ENCODE assay signal across 9 mouse cellular contexts in the genomic region with DNA sequence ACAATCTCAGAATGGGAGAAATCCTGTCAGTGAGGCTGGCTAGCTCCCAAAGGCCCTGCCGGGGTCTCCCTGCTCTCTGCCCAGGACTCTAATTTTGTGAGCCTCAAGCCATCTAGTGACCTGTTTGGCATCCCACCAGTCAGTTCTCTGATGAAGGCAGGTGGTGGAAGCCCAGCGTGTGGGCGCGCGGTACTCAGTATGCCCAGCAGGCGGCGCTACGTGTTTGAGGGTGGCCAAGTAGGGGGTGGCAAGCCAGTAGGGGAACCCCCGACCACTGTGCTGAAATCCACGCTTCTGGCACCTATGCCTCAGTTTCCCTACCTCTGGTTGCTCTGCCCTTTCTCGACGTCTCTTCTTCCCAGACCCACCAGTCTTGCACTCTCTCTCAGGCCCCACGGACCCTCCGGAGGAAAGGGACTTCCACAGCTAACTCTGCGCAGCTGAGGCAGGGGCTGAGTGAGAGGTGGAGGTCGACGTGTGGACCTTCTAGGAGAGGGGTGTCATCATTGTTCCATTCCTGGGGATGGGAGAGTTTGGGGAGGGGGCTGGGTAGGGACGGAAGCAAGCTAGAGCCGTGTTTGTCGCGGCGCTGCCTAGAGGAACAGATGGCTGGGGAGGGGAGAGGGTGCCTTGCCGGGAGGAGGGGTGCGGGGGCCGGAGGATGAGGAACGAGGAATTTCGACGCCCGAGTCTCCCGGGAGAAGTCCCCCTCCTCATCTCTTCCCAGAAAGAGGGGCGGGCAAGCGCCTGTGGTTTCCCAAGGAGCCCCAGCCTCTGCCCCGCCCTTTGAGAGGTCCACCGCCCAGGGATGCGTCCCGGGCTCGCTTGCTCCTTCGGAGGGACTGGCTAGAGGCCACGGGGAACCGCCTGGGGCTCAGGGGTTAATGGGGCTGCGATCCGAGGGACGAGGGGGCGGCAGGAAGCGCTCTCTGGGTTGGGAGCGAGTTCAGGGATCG. TPM values are rescaled to one million over a fixed set of nuclear protein-coding genes. Genes with fewer than 3 reads are reported as not detected.
DNase-seq lines count a peak whose midpoint lies in the region; ATAC-seq and TF ChIP-seq lines count a peak whose summit lies in the region.
"Had no signal": no experiment of that assay in that cellular context is flagged by ENCODE, and none has a peak within 500 bp of the region (broad histone marks: within the 10 kb centered on the region; RNA-seq: fewer than 3 reads in every experiment).

No protein-coding gene starts in this region.

- H3K36me3 ChIP-seq in forebrain, embryonic 12.5 days (replicated peaks), result 0 out of 2 replicates have a peak, but pooled peaks cover 9% of the 10 kb centered on the region
- H3K36me3 ChIP-seq in hindbrain, embryonic 12.5 days, result no peaks in the 10 kb centered on the region
- no peaks in the 10 kb centered on the region for H3K36me3 ChIP-seq in small intestine, adult 2 months (ENCODE audit: control insufficient read depth, insufficient read depth, low read length)

- TF ChIP-seq CTCF in Patski (IDR thresholded peaks at IDR 0.05), result peak; percentile 81
- TF ChIP-seq CTCF in left cerebral cortex, adult 2 months (IDR thresholded peaks at IDR 0.05), result peak; percentile 78
- peak; percentile 60; the same call in 1 of the 2 replicates for TF ChIP-seq CTCF in small intestine, adult 2 months (IDR thresholded peaks at IDR 0.05; ENCODE audit: extremely low read depth, insufficient read length, insufficient replicate concordance, low read depth, low read length)

- intact Hi-C loops in left cerebral cortex, adult 2 months (cut with DNase I), result loop anchor here (1.0 to 5.0 kb wide), 2 partner anchors 23 to 34 kb away; no protein-coding TSS in a partner anchor

- peaks cover 13% of the 10 kb centered on the region for H3K4me1 ChIP-seq in forebrain, embryonic 12.5 days
- peaks cover 13% of the 10 kb centered on the region for H3K4me1 ChIP-seq in hindbrain, embryonic 12.5 days
- H3K4me1 ChIP-seq in small intestine, adult 2 months (ENCODE audit: control insufficient read depth, insufficient read depth, insufficient read length, low read length), result 0 out of 2 replicates have a peak, but pooled peaks cover 3% of the 10 kb centered on the region

- POLR2A ChIA-PET in Patski (lab: Charles Lee), result interaction anchor here (0.8 kb wide), 1 partner anchor 33 kb away, joined by 3 read pairs; no protein-coding TSS in a partner anchor

- WGBS in forebrain, embryonic 12.5 days, result under 1% methylated on average over 47 of the region's 47 CpGs
- WGBS in hindbrain, embryonic 12.5 days, result under 1% methylated on average over 47 of the region's 47 CpGs
- 4% methylated on average over 47 of the region's 47 CpGs for WGBS in small intestine, adult 2 months

- H3K9ac ChIP-seq in forebrain, embryonic 12.5 days, result peak overlapping the region; percentile 53
- peak overlapping the region; percentile 53 for H3K9ac ChIP-seq in hindbrain, embryonic 12.5 days

- peak overlapping the region; percentile 60 for H3K27ac ChIP-seq in forebrain, embryonic 12.5 days
- no peak overlapping the region for H3K27ac ChIP-seq in hindbrain, embryonic 12.5 days
- peak overlapping the region; percentile 57 for H3K27ac ChIP-seq in left cerebral cortex, adult 2 months
- no peak overlapping the region for H3K27ac ChIP-seq in small intestine, adult 2 months (ENCODE audit: insufficient read depth, low read depth, low read length)

- DNase-seq in CD4-positive, CD25-positive, alpha-beta regulatory T cell, adult 2 months (ENCODE audit: low read depth, low spot score), result peak; percentile 64
- DNase-seq in Patski (ENCODE audit: low read depth, low spot score), result no peak
- peak; percentile 62 to 76 for DNase-seq in left cerebral cortex, adult 2 months (ENCODE audit: extremely low spot score in 1 of 2, low spot score in 2 of 2)

- peak overlapping the region; percentile 69 for H3K4me2 ChIP-seq in forebrain, embryonic 12.5 days
- peak overlapping the region; percentile 71 for H3K4me2 ChIP-seq in hindbrain, embryonic 12.5 days (replicated peaks)

- no peak for TF ChIP-seq POLR2A in small intestine, adult 2 months (IDR thresholded peaks at IDR 0.05; ENCODE audit: low read depth, low read length)

- peaks cover 5% of the 10 kb centered on the region for H3K27me3 ChIP-seq in Patski
- peaks cover 63% of the 10 kb centered on the region for H3K27me3 ChIP-seq in forebrain, embryonic 12.5 days
- H3K27me3 ChIP-seq in hindbrain, embryonic 12.5 days, result peaks cover 55% of the 10 kb centered on the region
- peaks cover 33% of the 10 kb centered on the region for H3K27me3 ChIP-seq in small intestine, adult 2 months (ENCODE audit: control insufficient read depth, insufficient read depth, low read length)

- CTCF ChIA-PET in Patski (lab: Charles Lee), result interaction anchor here (0.6 to 7.2 kb wide), 4 partner anchors 12 to 143 kb away, joined by 3 to 44 read pairs (median 34); no protein-coding TSS in a partner anchor

- ATAC-seq in CD4-positive, CD25-positive, alpha-beta regulatory T cell, adult 4 months, result no peak
- no peak for ATAC-seq in Patski
- peak; percentile 71 for ATAC-seq in forebrain, embryonic 12.5 days (ENCODE audit: low FRiP score)
- peak; percentile 66 for ATAC-seq in hindbrain, embryonic 12.5 days (ENCODE audit: low FRiP score)
- 0 out of 2 replicates have a peak, but pooled peaks have one; percentile 22 for ATAC-seq in megakaryocyte, adult 5-6 weeks (ENCODE audit: poor library complexity, severe bottlenecking)

- in situ Hi-C loops in Patski (cut with MboI; ENCODE audit: low pct_unique_long_range_greater_than_20kb), result no loop called here

- no peaks in the 10 kb centered on the region for H3K9me3 ChIP-seq in forebrain, embryonic 12.5 days
- H3K9me3 ChIP-seq in hindbrain, embryonic 12.5 days (replicated peaks), result no peaks in the 10 kb centered on the region

- peak overlapping the region; percentile 39 for H3K4me3 ChIP-seq in forebrain, embryonic 12.5 days (replicated peaks)
- H3K4me3 ChIP-seq in hindbrain, embryonic 12.5 days, result peak overlapping the region; percentile 34
- peak overlapping the region; percentile 33 for H3K4me3 ChIP-seq in left cerebral cortex, adult 2 months
- peak overlapping the region; percentile 7; the same call in 1 of the 2 replicates for H3K4me3 ChIP-seq in small intestine, adult 2 months (ENCODE audit: low read depth, low read length)

RNA-seq across cellular contexts. Expression of gene Rtn4rl2, which starts 20.6 kb away (rescaled TPM):
- polyA plus RNA-seq in CD4-positive, CD25-positive, alpha-beta regulatory T cell, adult 4 months (2017; shearing (Covaris generic)), result not detected
- 0.82 TPM for polyA plus RNA-seq in Patski (2021)
- 5.2 and 7.9 TPM in 2 replicates for polyA plus RNA-seq in forebrain, embryonic 12.5 days (2016; fragmentation: Nextera tagmentation; extraction: Ambion mirVana)
- 5.2 and 6.4 TPM in 2 replicates for polyA plus RNA-seq in hindbrain, embryonic 12.5 days (2016; fragmentation: Nextera tagmentation; extraction: Ambion mirVana)
- 100 to 1,000 TPM in 1 of 2 experiments, 10 to 100 TPM in 1; 99.5 to 113 TPM for total RNA-seq in left cerebral cortex, adult 2 months (2021)
- total RNA-seq in megakaryocyte, adult 5-6 weeks (2015), result not detected in 2 replicates
- total RNA-seq in megakaryocyte, adult 5-6 weeks (2017), result not detected in 2 replicates
- polyA plus RNA-seq in small intestine, adult 2 months (2012; rRNA removed), result 4.8 and 11.8 TPM in 2 replicates

RNA-seq across cellular contexts. Expression of gene Slc43a1, which starts 27.2 kb away (rescaled TPM):
- 1 to 10 TPM; 3.8 to 4.7 TPM for polyA plus RNA-seq in CD4-positive, CD25-positive, alpha-beta regulatory T cell, adult 4 months (2017; shearing (Covaris generic))
- polyA plus RNA-seq in Patski (2021), result 0.22 TPM
- 11.4 and 14.4 TPM in 2 replicates for polyA plus RNA-seq in forebrain, embryonic 12.5 days (2016; fragmentation: Nextera tagmentation; extraction: Ambion mirVana)
- 9.1 and 12.0 TPM in 2 replicates for polyA plus RNA-seq in hindbrain, embryonic 12.5 days (2016; fragmentation: Nextera tagmentation; extraction: Ambion mirVana)
- under 1 TPM; 0.27 to 0.30 TPM for total RNA-seq in left cerebral cortex, adult 2 months (2021)
- 3.7 and 5.2 TPM in 2 replicates for total RNA-seq in megakaryocyte, adult 5-6 weeks (2015)
- 1.6 and 3.1 TPM in 2 replicates for total RNA-seq in megakaryocyte, adult 5-6 weeks (2017)
- polyA plus RNA-seq in small intestine, adult 2 months (2012; rRNA removed), result 1.8 and 4.4 TPM in 2 replicates

RNA-seq across cellular contexts. Expression of gene Timm10, which starts 39.1 kb away (rescaled TPM):
- 10 to 100 TPM; 34.7 to 40.8 TPM for polyA plus RNA-seq in CD4-positive, CD25-positive, alpha-beta regulatory T cell, adult 4 months (2017; shearing (Covaris generic))
- polyA plus RNA-seq in Patski (2021), result 56.5 TPM
- 36.7 and 42.3 TPM in 2 replicates for polyA plus RNA-seq in forebrain, embryonic 12.5 days (2016; fragmentation: Nextera tagmentation; extraction: Ambion mirVana)
- polyA plus RNA-seq in hindbrain, embryonic 12.5 days (2016; fragmentation: Nextera tagmentation; extraction: Ambion mirVana), result 35.0 and 35.8 TPM in 2 replicates
- 10 to 100 TPM; 49.1 to 51.3 TPM for total RNA-seq in left cerebral cortex, adult 2 months (2021)
- 17.7 and 18.6 TPM in 2 replicates for total RNA-seq in megakaryocyte, adult 5-6 weeks (2015)
- total RNA-seq in megakaryocyte, adult 5-6 weeks (2017), result 14.2 and 19.8 TPM in 2 replicates
- polyA plus RNA-seq in small intestine, adult 2 months (2012; rRNA removed), result 28.6 and 32.0 TPM in 2 replicates

RNA-seq across cellular contexts. Expression of gene Smtnl1, which starts 43.4 kb away (rescaled TPM):
- polyA plus RNA-seq in CD4-positive, CD25-positive, alpha-beta regulatory T cell, adult 4 months (2017; shearing (Covaris generic)), result not detected
- polyA plus RNA-seq in Patski (2021), result not detected
- polyA plus RNA-seq in forebrain, embryonic 12.5 days (2016; fragmentation: Nextera tagmentation; extraction: Ambion mirVana), result not detected in 2 replicates
- polyA plus RNA-seq in hindbrain, embryonic 12.5 days (2016; fragmentation: Nextera tagmentation; extraction: Ambion mirVana), result 0.13 TPM in 1 of 2 replicates, not detected in the other
- not detected for total RNA-seq in left cerebral cortex, adult 2 months (2021)
- not detected in 2 replicates for total RNA-seq in megakaryocyte, adult 5-6 weeks (2015)
- not detected in 2 replicates for total RNA-seq in megakaryocyte, adult 5-6 weeks (2017)
- 0.06 TPM in 1 of 2 replicates, not detected in the other for polyA plus RNA-seq in small intestine, adult 2 months (2012; rRNA removed)
- polyA plus RNA-seq: gonadal fat pad, adult 2 months had no signal

Comparison
In these comparisons a context has a peak if more than half of its experiments do, and no peak if none do; other contexts are left out.
1. ATAC-seq: peak in forebrain, embryonic 12.5 days (single experiment), hindbrain, embryonic 12.5 days (single experiment) and megakaryocyte, adult 5-6 weeks (single experiment); none in CD4-positive, CD25-positive, alpha-beta regulatory T cell, adult 4 months (single experiment) and Patski (single experiment).
2. H3K27ac ChIP-seq: peak in forebrain, embryonic 12.5 days (single experiment) and left cerebral cortex, adult 2 months (single experiment); none in hindbrain, embryonic 12.5 days (single experiment) and small intestine, adult 2 months (single experiment).
3. Peak in every context shown above with its lines, with median percentiles within 50 percentile points of each other: CTCF ChIP-seq and H3K4me3 ChIP-seq.